Mouse (Mus musculus): Measurements from ENCODE around the gene Fxyd2. TPM values are rescaled to one million over a fixed set of nuclear protein-coding genes. Genes with fewer than 3 reads are reported as not detected.

The Fxyd2 gene
- polyA plus RNA-seq (2015; fragmentation: Illumina TruSeq; extraction: RNeasy Lipid Tissue Mini Kit (QIAGEN cat#74804); ENCODE audit: insufficient read depth, low read depth, low replicate concordance), result 1.3 TPM

DNA sequence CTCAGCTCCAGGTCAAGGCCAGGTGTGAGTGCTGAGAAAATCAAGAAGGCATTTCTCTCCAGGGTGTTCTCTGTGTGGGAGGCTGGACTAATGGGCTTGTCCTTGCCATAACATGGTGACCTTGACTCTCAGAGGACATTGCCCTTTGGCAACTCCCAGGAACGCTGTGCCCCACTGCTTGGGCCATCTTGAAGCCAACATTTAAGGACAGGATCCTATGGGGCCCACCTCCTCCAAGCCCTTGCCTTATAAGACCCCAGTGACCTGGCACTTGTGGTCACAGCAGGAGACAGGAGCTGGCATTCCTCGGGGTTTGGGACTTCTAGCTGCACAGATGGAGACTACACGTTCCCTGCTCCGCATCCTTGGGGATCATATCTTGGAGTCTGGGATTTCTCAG is at the start of gene Fxyd2:
Gene Fxyd2, plus strand, starts transcription at position 236 of the 400 bp plus-strand sequence.

GRCm38 (mm10) chr9:45370117-45370561 is 29.3 kb upstream of the Fxyd2 start, which contains the start of gene Fxyd6:
Gene Fxyd6, plus strand, starts transcription at chr9:45370185.

DNA sequence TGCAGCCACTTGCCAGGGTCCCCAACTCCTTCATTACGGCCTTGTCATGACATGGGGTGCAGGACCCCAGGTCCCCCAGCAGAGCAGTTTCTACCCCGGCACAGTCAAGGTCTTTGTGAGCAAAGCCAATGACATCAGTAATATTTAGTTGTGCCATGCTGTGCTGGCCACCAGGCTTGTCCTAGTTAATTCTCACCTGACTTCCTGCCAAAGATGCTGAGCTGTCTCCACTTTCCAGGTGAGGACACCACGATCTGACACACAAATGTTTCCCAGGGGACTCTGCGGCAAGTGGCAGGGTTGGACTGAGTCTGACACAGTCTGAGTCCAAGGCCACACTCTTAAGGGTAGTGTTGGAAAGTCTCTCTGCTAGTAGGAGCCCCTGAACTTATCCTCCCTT is 27.0 kb downstream of the Fxyd2 start, which contains the start of gene Dscaml1:
Gene Dscaml1, plus strand, starts transcription at position 173 of the 400 bp plus-strand sequence.

Other genes starting within 250 kb of the Fxyd2 start
- gene BC049352, start 217.7 kb upstream of the Fxyd2 start, polyA plus RNA-seq (2015; fragmentation: Illumina TruSeq; extraction: RNeasy Lipid Tissue Mini Kit (QIAGEN cat#74804); ENCODE audit: insufficient read depth, low read depth, low replicate concordance), result not detected
- gene Tmprss4, start 195.6 kb upstream of the Fxyd2 start, polyA plus RNA-seq (2015; fragmentation: Illumina TruSeq; extraction: RNeasy Lipid Tissue Mini Kit (QIAGEN cat#74804); ENCODE audit: insufficient read depth, low read depth, low replicate concordance), result 5.5 TPM
- gene Il10ra, start 130.5 kb upstream of the Fxyd2 start, polyA plus RNA-seq (2015; fragmentation: Illumina TruSeq; extraction: RNeasy Lipid Tissue Mini Kit (QIAGEN cat#74804); ENCODE audit: insufficient read depth, low read depth, low replicate concordance), result 2.0 TPM
- gene Tmprss13, start 80.6 kb upstream of the Fxyd2 start, polyA plus RNA-seq (2015; fragmentation: Illumina TruSeq; extraction: RNeasy Lipid Tissue Mini Kit (QIAGEN cat#74804); ENCODE audit: insufficient read depth, low read depth, low replicate concordance), result not detected
- 21.1 TPM for gene Fxyd6, start 29.5 kb upstream of the Fxyd2 start, polyA plus RNA-seq (2015; fragmentation: Illumina TruSeq; extraction: RNeasy Lipid Tissue Mini Kit (QIAGEN cat#74804); ENCODE audit: insufficient read depth, low read depth, low replicate concordance)
- gene Dscaml1, start 27.0 kb downstream of the Fxyd2 start, polyA plus RNA-seq (2015; fragmentation: Illumina TruSeq; extraction: RNeasy Lipid Tissue Mini Kit (QIAGEN cat#74804); ENCODE audit: insufficient read depth, low read depth, low replicate concordance), result not detected